Comparison of ENCODE assay signal across 8 mouse cellular contexts in genomic region chr12:69582613-69583269, GRCm38 (mm10). TPM values are rescaled to one million over a fixed set of nuclear protein-coding genes. Genes with fewer than 3 reads are reported as not detected.
DNase-seq lines count a peak whose midpoint lies in the region; ATAC-seq and TF ChIP-seq lines count a peak whose summit lies in the region.

Gene Vcpkmt, minus strand, starts transcription at chr12:69583028.

- peaks cover 46% of the 10 kb centered on the region for H3K36me3 ChIP-seq in heart, embryonic 10.5 days
- peaks cover 55% of the 10 kb centered on the region for H3K36me3 ChIP-seq in kidney, embryonic 15.5 days

- peak within 1 kb of the TSS; percentile 73 for H3K4me2 ChIP-seq in kidney, embryonic 15.5 days

- no peaks in the 10 kb centered on the region for H3K27me3 ChIP-seq in heart, embryonic 10.5 days (ENCODE audit: insufficient read depth, poor library complexity, severe bottlenecking)
- no peaks in the 10 kb centered on the region for H3K27me3 ChIP-seq in kidney, embryonic 15.5 days

- H3K4me1 ChIP-seq in bone marrow macrophage, adult 2 months (ENCODE audit: control insufficient read depth, insufficient read depth, low read length), result peaks cover 4% of the 10 kb centered on the region; the same call in 1 of the 2 replicates
- no peaks in the 10 kb centered on the region for H3K4me1 ChIP-seq in embryonic fibroblast, embryonic 13.5 days (ENCODE audit: control insufficient read depth, insufficient read depth, low read length)
- peaks cover 28% of the 10 kb centered on the region; the same call in 1 of the 2 replicates for H3K4me1 ChIP-seq in heart, embryonic 10.5 days
- peaks cover 15% of the 10 kb centered on the region for H3K4me1 ChIP-seq in kidney, embryonic 15.5 days

- H3K27ac ChIP-seq in bone marrow macrophage, adult 2 months (ENCODE audit: insufficient read depth, low read depth, low read length), result peak within 1 kb of the TSS; percentile 30
- peak within 1 kb of the TSS; percentile 13 for H3K27ac ChIP-seq in embryonic fibroblast, embryonic 13.5 days (ENCODE audit: insufficient read depth, low read length)
- peak within 1 kb of the TSS; percentile 95 for H3K27ac ChIP-seq in heart, embryonic 10.5 days
- H3K27ac ChIP-seq in kidney, embryonic 15.5 days, result peak within 1 kb of the TSS; percentile 69

- H3K9me3 ChIP-seq in heart, embryonic 10.5 days, result no peaks in the 10 kb centered on the region
- no peaks in the 10 kb centered on the region for H3K9me3 ChIP-seq in kidney, embryonic 15.5 days (replicated peaks)

- H3K9ac ChIP-seq in kidney, embryonic 15.5 days, result peak within 1 kb of the TSS; percentile 75

- no peak for TF ChIP-seq POLR2A in bone marrow macrophage, adult 2 months (IDR thresholded peaks at IDR 0.05; ENCODE audit: borderline replicate concordance, low read depth, low read length)
- peak; percentile 89 for TF ChIP-seq POLR2A in embryonic fibroblast, embryonic 13.5 days (IDR thresholded peaks at IDR 0.05; ENCODE audit: low read depth, low read length)

- peak within 1 kb of the TSS; percentile 93 for H3K4me3 ChIP-seq in bone marrow macrophage, adult 2 months (ENCODE audit: insufficient read depth, low read length)
- peak within 1 kb of the TSS; percentile 60 for H3K4me3 ChIP-seq in embryonic fibroblast, embryonic 13.5 days (ENCODE audit: insufficient read depth, low read length)
- peak within 1 kb of the TSS; percentile 93 for H3K4me3 ChIP-seq in heart, embryonic 10.5 days
- peak within 1 kb of the TSS; percentile 76 for H3K4me3 ChIP-seq in kidney, embryonic 15.5 days (replicated peaks)

- WGBS in heart, embryonic 10.5 days, result under 1% methylated on average over 56 of the region's 56 CpGs
- under 1% methylated on average over 56 of the region's 56 CpGs for WGBS in kidney, embryonic 15.5 days

- DNase-seq in A20 (ENCODE audit: low read depth, low spot score), result peak; percentile 91
- peak; percentile 96 for DNase-seq in heart, embryonic 10.5 days (ENCODE audit: low spot score)
- peak; percentile 95 for DNase-seq in liver
- DNase-seq in spleen, postnatal 4 days (ENCODE audit: low spot score in 2 of 2), result peak; percentile 88 to 95

- ATAC-seq in kidney, embryonic 15.5 days (replicated peaks; ENCODE audit: low FRiP score), result peak; percentile 98
- peak; percentile 93 for ATAC-seq in monocyte, adult 5-6 weeks (replicated peaks; ENCODE audit: insufficient number of reproducible peaks, low FRiP score, low TSS enrichment, poor library complexity, severe bottlenecking)

- TF ChIP-seq CTCF in bone marrow macrophage, adult 2 months (IDR thresholded peaks at IDR 0.05; ENCODE audit: low read depth, low read length), result no peak
- no peak for TF ChIP-seq CTCF in embryonic fibroblast, embryonic 13.5 days (IDR thresholded peaks at IDR 0.05; ENCODE audit: borderline replicate concordance, insufficient read depth, low read length)

RNA-seq across cellular contexts. Expression of gene Vcpkmt, which starts in this region (rescaled TPM):
- 12.1 and 14.4 TPM in 2 replicates for polyA plus RNA-seq in bone marrow macrophage, adult 2 months (2012; ENCODE audit: insufficient read depth, insufficient read length, missing spikeins)
- 14.5 and 14.7 TPM in 2 replicates for polyA plus RNA-seq in embryonic fibroblast, embryonic 13.5 days (2011; ENCODE audit: insufficient read length, low read depth, missing spikeins)
- polyA plus RNA-seq in heart, embryonic 10.5 days (2016; fragmentation: Nextera tagmentation; extraction: Ambion mirVana), result 33.0 and 35.7 TPM in 2 replicates
- 24.9 and 25.2 TPM in 2 replicates for polyA plus RNA-seq in kidney, embryonic 15.5 days (2015; fragmentation: Nextera tagmentation; extraction: Ambion mirVana)
- total RNA-seq in monocyte, adult 5-6 weeks (2017), result 10.9 to 19.7 TPM (median 14.9 TPM) in 3 replicates

Comparison
In these comparisons a context has a peak if more than half of its experiments do, and no peak if none do; other contexts are left out.
1. Peak in every context shown above with its lines: DNase-seq, ATAC-seq, H3K4me3 ChIP-seq and H3K27ac ChIP-seq.
2. H3K27ac ChIP-seq: peak in every context shown above with its lines; median percentile 95 in heart, embryonic 10.5 days; 69 in kidney, embryonic 15.5 days; 30 in bone marrow macrophage, adult 2 months; 13 in embryonic fibroblast, embryonic 13.5 days.